Mouse (Mus musculus) MEL (cell line): ENCODE results near the gene Hspa12a. TPM values are rescaled to one million over a fixed set of nuclear protein-coding genes. Genes with fewer than 3 reads are reported as not detected.

Experiments
- DNase-seq: peaks from one replicate; pipeline ENCODE4 v3.0.0; 2011; ENCODE audit warnings: low read depth, low spot score
- H3K27ac ChIP-seq: 2 replicates; pipeline ENCODE4 v1.5.1; 2012; ENCODE audit warnings: low read depth, mild to moderate bottlenecking, control low read depth, low read length, moderate library complexity; ENCODE audit not compliant: control insufficient read depth
- H3K27me3 ChIP-seq, 2 experiments: fragments of 150-350 bp in 1 of 2; sonication (generic) in 1 of 2; 2 replicates each; pipeline ENCODE4 v1.6.1; 2012; ENCODE audit warnings: low read length in 2 of 2, mild to moderate bottlenecking in 2 of 2, improper control_type of control experiment in 1 of 2, moderate library complexity in 1 of 2; ENCODE audit not compliant: insufficient read depth in 2 of 2, control insufficient read depth in 1 of 2
- H3K36me3 ChIP-seq, 2 experiments: 2 replicates each; pipeline ENCODE4 v1.6.1; 2012 to 2014; ENCODE audit warnings: low read length in 2 of 2, improper control_type of control experiment in 1 of 2, inconsistent platforms in 1 of 2, mild to moderate bottlenecking in 1 of 2; ENCODE audit not compliant: insufficient read depth in 2 of 2, control insufficient read depth in 1 of 2
- H3K4me1 ChIP-seq, 2 experiments: fragments of 150-350 bp in 1 of 2; sonication (generic) in 1 of 2; 2 replicates each; pipeline ENCODE4 v1.6.1; 2012; ENCODE audit warnings: low read length in 2 of 2, improper control_type of control experiment in 1 of 2, mild to moderate bottlenecking in 1 of 2; ENCODE audit not compliant: insufficient read depth in 2 of 2, control insufficient read depth in 1 of 2
- H3K4me3 ChIP-seq, 2 experiments: fragments of 150-350 bp in 1 of 2; sonication (generic) in 1 of 2; 2 replicates each; pipeline ENCODE4 v1.5.1; 2012; ENCODE audit warnings: low read depth in 2 of 2, low read length in 2 of 2, mild to moderate bottlenecking in 2 of 2, moderate library complexity in 2 of 2, control low read depth in 1 of 2, improper control_type of control experiment in 1 of 2; ENCODE audit not compliant: control insufficient read depth in 1 of 2, insufficient read depth in 1 of 2
- H3K79me2 ChIP-seq: 2 replicates; pipeline ENCODE4 v1.6.1; 2012; ENCODE audit warnings: mild to moderate bottlenecking, low read length, moderate library complexity; ENCODE audit not compliant: control insufficient read depth, poor library complexity, insufficient read depth
- H3K9ac ChIP-seq: 2 replicates; pipeline ENCODE4 v1.6.1; 2012; ENCODE audit warnings: low read depth, mild to moderate bottlenecking, control low read depth, low read length, moderate library complexity; ENCODE audit not compliant: control insufficient read depth, poor library complexity, severe bottlenecking
- H3K9me3 ChIP-seq: fragments of 150-350 bp; sonication (generic); replicated peaks from 2 replicates; pipeline ENCODE4 v1.6.1; 2012; ENCODE audit warnings: mild to moderate bottlenecking, low read length, improper control_type of control experiment, moderate library complexity; ENCODE audit not compliant: insufficient read depth
- BHLHE40 ChIP-seq: IDR thresholded peaks from 2 replicates; pipeline ENCODE4 v1.6.1; 2012; ENCODE audit warnings: low read depth, mild to moderate bottlenecking, inconsistent platforms, low read length, improper control_type of control experiment, borderline replicate concordance
- GATA1 ChIP-seq: IDR thresholded peaks from 2 replicates; pipeline ENCODE4 v1.6.1; 2011; ENCODE audit warnings: low read depth, low read length, improper control_type of control experiment
- HCFC1 ChIP-seq: IDR thresholded peaks from 2 replicates; pipeline ENCODE4 v1.6.1; 2012; ENCODE audit warnings: low read depth, mild to moderate bottlenecking, inconsistent platforms, low read length, improper control_type of control experiment, moderate library complexity
- MAX ChIP-seq: IDR thresholded peaks from 2 replicates; pipeline ENCODE4 v1.6.1; 2011; ENCODE audit warnings: low read length, improper control_type of control experiment
- polyA plus RNA-seq, 2 experiments: library from polyadenylated mRNA; stranded (reverse) in 1 of 2; unstranded in 1 of 2; fragments of >175 nt in 1 of 2; fragments of >200 nt in 1 of 2; gene quantifications; 2 replicates each; pipeline versions ENCODE4 v1.2.1 to v1.2.4; 2012; ENCODE audit warnings: low replicate concordance in 2 of 2, low read depth in 1 of 2; ENCODE audit not compliant: insufficient read length in 2 of 2, insufficient read depth in 1 of 2, missing spikeins in 1 of 2
- total RNA-seq: library from RNA; depleted of rRNA; stranded (reverse); fragments of 300-350 nt; gene quantifications from 2 replicates; pipeline ENCODE4 v1.2.3, GENCODE M21; 2012; rRNA removed

Hspa12a gene
- total and polyA plus RNA-seq, 3 experiments: not detected

GRCm38 (mm10) chr19:58750822-58751221 lies 192.6 kb downstream of the Hspa12a start:
- no peaks in the 10 kb centered on the region for H3K9me3 ChIP-seq
- H3K79me2 ChIP-seq: no peaks in the 10 kb centered on the region
- H3K27me3 ChIP-seq: no peaks in the 10 kb centered on the region
- TF ChIP-seq HCFC1 (no peak), MAX (no peak)
- no peak for DNase-seq
- H3K4me3 ChIP-seq: no peak overlapping the region
- no peaks in the 10 kb centered on the region for H3K4me1 ChIP-seq
- no peaks in the 10 kb centered on the region for H3K36me3 ChIP-seq
- H3K27ac ChIP-seq: no peak overlapping the region
- H3K9ac ChIP-seq: no peak overlapping the region

- H3K9ac ChIP-seq: no peak overlapping the region
- no peaks in the 10 kb centered on the region for H3K4me1 ChIP-seq
- DNase-seq: no peak
- H3K27me3 ChIP-seq: no peaks in the 10 kb centered on the region
- H3K36me3 ChIP-seq: no peaks in the 10 kb centered on the region
- H3K4me3 ChIP-seq: no peak overlapping the region
- H3K9me3 ChIP-seq: no peaks in the 10 kb centered on the region
- no peak for TF ChIP-seq GATA1
- TF ChIP-seq BHLHE40: no peak
- H3K27ac ChIP-seq: no peak overlapping the region
- H3K79me2 ChIP-seq: no peaks in the 10 kb centered on the region
These were observed 195.9 kb downstream of the Hspa12a start for GRCm38 (mm10) chr19:58747498-58748000.

Other genes starting within 250 kb of the Hspa12a start
- not detected in 2 replicates for gene Pnliprp1, start 214.8 kb downstream of the Hspa12a start, total RNA-seq
- gene Pnliprp1, start 214.8 kb downstream of the Hspa12a start, polyA plus RNA-seq: not detected
- gene Pnliprp2, start 183.9 kb downstream of the Hspa12a start, total RNA-seq: not detected in 2 replicates
- not detected for gene Pnliprp2, start 183.9 kb downstream of the Hspa12a start, polyA plus RNA-seq
- not detected in 2 replicates for gene 1700019N19Rik, start 149.2 kb downstream of the Hspa12a start, total RNA-seq
- not detected for gene 1700019N19Rik, start 149.2 kb downstream of the Hspa12a start, polyA plus RNA-seq
- gene Eno4, start 229 bp downstream of the Hspa12a start, total RNA-seq: not detected in 2 replicates
- gene Eno4, start 229 bp downstream of the Hspa12a start, polyA plus RNA-seq: not detected
- 0.10 TPM in 1 of 2 replicates, not detected in the other for gene Shtn1, start 132.4 kb upstream of the Hspa12a start, total RNA-seq
- under 1 TPM in 1 of 2 experiments, not detected in 1; 0.17 TPM for gene Shtn1, start 132.4 kb upstream of the Hspa12a start, polyA plus RNA-seq
- gene Vax1, start 226.4 kb upstream of the Hspa12a start, total RNA-seq: not detected in 2 replicates
- gene Vax1, start 226.4 kb upstream of the Hspa12a start, polyA plus RNA-seq: not detected